Mouse (Mus musculus) limb, embryonic 10.5 days (tissue): ENCODE data around the gene Fat2. TPM values are rescaled to one million over a fixed set of nuclear protein-coding genes. Genes with fewer than 3 reads are reported as not detected.

Source experiments
- DNase-seq: peaks from one replicate; pipeline ENCODE4 v3.0.0-alpha.2; 2017; ENCODE audit warnings: low spot score
- H3K27ac ChIP-seq: fragments of 300-500 bp; sonication (generic); 2 replicates; pipeline ENCODE4 v1.5.1; 2016; ENCODE audit warnings: mild to moderate bottlenecking
- H3K27me3 ChIP-seq: fragments of 300-500 bp; sonication (generic); 2 replicates; pipeline ENCODE4 v1.6.1; 2016; ENCODE audit warnings: low read depth, mild to moderate bottlenecking; ENCODE audit not compliant: poor library complexity, severe bottlenecking
- H3K36me3 ChIP-seq: fragments of 300-500 bp; sonication (generic); 2 replicates; pipeline ENCODE4 v1.6.1; 2016; ENCODE audit warnings: mild to moderate bottlenecking, moderate library complexity
- H3K4me1 ChIP-seq: fragments of 300-500 bp; sonication (generic); 2 replicates; pipeline ENCODE4 v1.6.1; 2016
- H3K4me3 ChIP-seq: fragments of 300-500 bp; sonication (generic); 2 replicates; pipeline ENCODE4 v1.5.1; 2016; ENCODE audit warnings: mild to moderate bottlenecking, moderate library complexity
- H3K9me3 ChIP-seq: fragments of 300-500 bp; sonication (generic); replicated peaks from 2 replicates; pipeline ENCODE4 v1.6.1; 2016; ENCODE audit warnings: mild to moderate bottlenecking
- WGBS: fragments of 180-500 bp; shearing (Covaris S2); methylation state at CpG from one replicate; pipeline ENCODE4 v1.1.7; 2016; 5-methylcytosine and 5-hydroxymethylcytosine counted together
- polyA plus RNA-seq: library from polyadenylated mRNA; unstranded; fragments of >200 nt; fragmentation: Nextera tagmentation; extraction: Ambion mirVana; gene quantifications from 2 replicates; pipeline ENCODE4 v1.2.1, GENCODE M21; 2016

Gene Fat2
- polyA plus RNA-seq, 1 experiment from 2014 or later: 0.20 TPM

DNA sequence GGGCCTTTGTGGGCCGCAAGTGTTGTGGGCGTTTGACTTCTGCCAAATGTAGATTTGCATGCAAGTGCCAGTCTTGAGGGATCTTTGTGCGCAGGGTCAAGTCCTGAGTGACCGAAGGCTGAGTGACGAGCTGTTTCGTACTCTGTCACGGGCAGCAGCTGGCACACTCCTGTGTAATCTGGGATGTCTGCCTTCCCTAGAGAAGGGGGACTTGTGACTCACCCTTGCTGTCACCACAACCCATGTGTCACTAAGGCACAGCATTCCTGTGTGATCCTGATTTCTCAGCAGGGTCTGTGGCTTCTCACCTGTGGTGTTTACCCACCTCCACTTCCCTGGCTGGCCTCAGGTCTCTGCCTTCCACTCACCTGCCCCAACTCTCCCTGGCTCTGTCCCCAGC is 118.5 kb downstream of the Fat2 start:
- H3K4me3 ChIP-seq: no peak overlapping the region
- H3K27ac ChIP-seq: no peak overlapping the region
- peaks cover 6% of the 10 kb centered on the region; the same call in 1 of the 2 replicates for H3K36me3 ChIP-seq
- no peak for DNase-seq
- H3K27me3 ChIP-seq: no peaks in the 10 kb centered on the region
- H3K4me1 ChIP-seq: no peaks in the 10 kb centered on the region
- H3K9me3 ChIP-seq: no peaks in the 10 kb centered on the region
- WGBS: 96% methylated on average over 7 of the region's 7 CpGs

GRCm38 (mm10) chr11:55217418-55217817 is 118.9 kb downstream of the Fat2 start:
- Histone ChIP-seq H3K9me3 (no peaks in the 10 kb centered on the region), H3K36me3 (peaks cover 6% of the 10 kb centered on the region; the same call in 1 of the 2 replicates), H3K27me3 (no peaks in the 10 kb centered on the region), H3K27ac (no peak overlapping the region), H3K4me1 (no peaks in the 10 kb centered on the region), H3K4me3 (no peak overlapping the region)
- 81% methylated on average over 4 of the region's 4 CpGs for WGBS
- DNase-seq: no peak

GRCm38 (mm10) chr11:55216830-55217229 is 119.5 kb downstream of the Fat2 start:
- no peaks in the 10 kb centered on the region for H3K27me3 ChIP-seq
- DNase-seq: no peak
- no peaks in the 10 kb centered on the region for H3K9me3 ChIP-seq
- 91% methylated on average over 13 of the region's 13 CpGs for WGBS
- no peaks in the 10 kb centered on the region for H3K4me1 ChIP-seq
- H3K27ac ChIP-seq: no peak overlapping the region
- H3K36me3 ChIP-seq: peaks cover 4% of the 10 kb centered on the region; the same call in 1 of the 2 replicates
- H3K4me3 ChIP-seq: no peak overlapping the region

GRCm38 (mm10) chr11:55216061-55216460 is 120.3 kb downstream of the Fat2 start:
- Histone ChIP-seq H3K36me3 (peaks cover 4% of the 10 kb centered on the region; the same call in 1 of the 2 replicates), H3K9me3 (no peaks in the 10 kb centered on the region), H3K4me3 (no peak overlapping the region), H3K27me3 (no peaks in the 10 kb centered on the region), H3K4me1 (peaks cover 4% of the 10 kb centered on the region), H3K27ac (no peak overlapping the region)
- 75% methylated on average over 3 of the region's 4 CpGs for WGBS
- no peak for DNase-seq

- peaks cover 13% of the 10 kb centered on the region for H3K4me1 ChIP-seq
- H3K27ac ChIP-seq: no peak overlapping the region
- H3K27me3 ChIP-seq: no peaks in the 10 kb centered on the region
- no peaks in the 10 kb centered on the region for H3K9me3 ChIP-seq
- 86% methylated on average over 3 of the region's 3 CpGs for WGBS
- no peak overlapping the region for H3K4me3 ChIP-seq
- peaks cover 4% of the 10 kb centered on the region; the same call in 1 of the 2 replicates for H3K36me3 ChIP-seq
- no peak for DNase-seq
Measured at GRCm38 (mm10) chr11:55214978-55215377, 121.4 kb downstream of the Fat2 start.

GRCm38 (mm10) chr11:55214161-55214560 is 122.2 kb downstream of the Fat2 start:
- H3K4me3 ChIP-seq: no peak overlapping the region
- no peak for DNase-seq
- H3K36me3 ChIP-seq: no peaks in the 10 kb centered on the region
- no peak overlapping the region for H3K27ac ChIP-seq
- no peaks in the 10 kb centered on the region for H3K9me3 ChIP-seq
- H3K4me1 ChIP-seq: peaks cover 22% of the 10 kb centered on the region
- 84% methylated on average over 5 of the region's 5 CpGs for WGBS
- H3K27me3 ChIP-seq: no peaks in the 10 kb centered on the region

- H3K27me3 ChIP-seq: no peaks in the 10 kb centered on the region
- WGBS: 87% methylated on average over 4 of the region's 4 CpGs
- DNase-seq: no peak
Measured at GRCm38 (mm10) chr11:55213518-55213917, 122.8 kb downstream of the Fat2 start.

GRCm38 (mm10) chr11:55209626-55210353 is 126.6 kb downstream of the Fat2 start:
- no peaks in the 10 kb centered on the region for H3K36me3 ChIP-seq
- 85% methylated on average over 6 of the region's 6 CpGs for WGBS
- H3K9me3 ChIP-seq: no peaks in the 10 kb centered on the region
- no peak overlapping the region for H3K4me3 ChIP-seq
- no peaks in the 10 kb centered on the region for H3K27me3 ChIP-seq
- H3K4me1 ChIP-seq: peaks cover 31% of the 10 kb centered on the region
- no peak for DNase-seq
- no peak overlapping the region for H3K27ac ChIP-seq

More at GRCm38 (mm10) chr11:55213518-55213917, 122.8 kb downstream of the Fat2 start:
- Histone ChIP-seq H3K27ac (no peak overlapping the region), H3K4me1 (peaks cover 26% of the 10 kb centered on the region), H3K4me3 (no peak overlapping the region), H3K9me3 (no peaks in the 10 kb centered on the region), H3K36me3 (no peaks in the 10 kb centered on the region)

DNA sequence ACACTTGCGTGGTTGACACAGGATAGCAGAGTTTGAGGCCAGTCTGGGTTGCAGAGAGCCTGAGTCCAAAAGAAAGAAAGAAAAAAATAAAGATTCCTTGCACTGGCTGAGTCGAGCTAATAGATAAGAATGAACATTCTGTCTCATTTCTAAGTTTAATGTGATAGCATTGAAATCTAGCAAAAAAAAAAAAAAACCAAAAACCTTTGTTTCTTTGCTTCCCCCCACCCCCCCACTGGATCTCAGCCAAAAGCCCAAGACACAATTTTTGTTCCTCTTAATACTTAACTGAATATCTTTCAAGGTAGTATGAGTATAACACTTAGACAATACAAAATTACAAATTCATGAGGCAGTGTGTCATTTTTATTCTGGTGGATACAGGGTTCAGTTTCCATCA is 127.3 kb downstream of the Fat2 start:
- WGBS: 87% methylated on average over 2 of the region's 2 CpGs
- DNase-seq: no peak

GRCm38 (mm10) chr11:55208001-55208690 is 128.2 kb downstream of the Fat2 start:
- Histone ChIP-seq H3K27ac (no peak overlapping the region), H3K4me1 (peaks cover 36% of the 10 kb centered on the region), H3K4me3 (no peak overlapping the region), H3K9me3 (no peaks in the 10 kb centered on the region), H3K36me3 (no peaks in the 10 kb centered on the region), H3K27me3 (no peaks in the 10 kb centered on the region)
- DNase-seq: no peak
- 70% methylated on average over 6 of the region's 6 CpGs for WGBS

More for the DNA sequence above, 127.3 kb downstream of the Fat2 start:
- Histone ChIP-seq H3K9me3 (no peaks in the 10 kb centered on the region), H3K27me3 (no peaks in the 10 kb centered on the region), H3K4me1 (peaks cover 36% of the 10 kb centered on the region), H3K27ac (no peak overlapping the region), H3K4me3 (no peak overlapping the region), H3K36me3 (no peaks in the 10 kb centered on the region)

DNA sequence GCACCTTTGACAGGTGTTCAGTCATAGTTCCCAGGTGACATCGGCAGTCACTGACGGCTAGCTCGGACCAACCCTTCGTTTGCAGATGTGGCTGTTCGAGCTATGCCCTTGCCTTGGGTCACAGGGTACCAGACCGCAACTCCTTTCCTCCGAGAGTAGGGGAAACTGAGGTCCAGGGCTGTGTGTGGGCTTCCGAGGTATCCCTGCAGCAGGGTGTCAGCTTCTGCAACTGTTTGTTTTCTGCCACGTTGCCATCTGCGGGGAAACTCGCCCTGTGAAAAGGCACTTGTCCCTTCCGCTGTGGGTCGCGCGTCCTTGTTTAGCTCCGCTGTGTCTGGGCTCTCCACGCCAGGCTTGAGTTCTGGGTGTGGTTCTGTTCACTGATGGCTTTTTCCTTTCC is 131.8 kb downstream of the Fat2 start:
- no peaks in the 10 kb centered on the region for H3K27me3 ChIP-seq
- DNase-seq: no peak
- H3K27ac ChIP-seq: peak overlapping the region; percentile 78
- no peaks in the 10 kb centered on the region for H3K9me3 ChIP-seq
- no peaks in the 10 kb centered on the region for H3K36me3 ChIP-seq
- H3K4me3 ChIP-seq: peak overlapping the region; percentile 76
- 10% methylated on average over 17 of the region's 17 CpGs for WGBS
- H3K4me1 ChIP-seq: peaks cover 19% of the 10 kb centered on the region

GRCm38 (mm10) chr11:55204159-55204596 is 132.2 kb downstream of the Fat2 start, which contains the start of gene Slc36a1:
Slc36a1 (plus strand) TSS chr11:55204350.
- Histone ChIP-seq H3K9me3 (no peaks in the 10 kb centered on the region), H3K27me3 (no peaks in the 10 kb centered on the region), H3K36me3 (no peaks in the 10 kb centered on the region), H3K4me3 (peak within 1 kb of the TSS; percentile 76), H3K27ac (peak within 1 kb of the TSS; percentile 78), H3K4me1 (peaks cover 15% of the 10 kb centered on the region)
- peak; percentile 99 for DNase-seq
- under 1% methylated on average over 31 of the region's 31 CpGs for WGBS
